Mouse (Mus musculus) inflammation-experienced regulatory T-cells, adult 6 months (primary cell): ENCODE measurements around the gene Mpnd. TPM values are rescaled to one million over a fixed set of nuclear protein-coding genes. Genes with fewer than 3 reads are reported as not detected.
A peak's percentile ranks its signal among the peaks of the same experiment; 100 is the strongest.

Source experiments
- ATAC-seq: one replicate; pipeline ENCODE4 v1.8.0; 2017
- polyA plus RNA-seq, 3 experiments: library from polyadenylated mRNA; unstranded; fragments of 100-300 nt; shearing (Covaris generic); gene quantifications; one replicate each; pipeline ENCODE4 v1.2.1; 2017

The Mpnd gene
- polyA plus RNA-seq, 3 experiments from 2014 or later, result 8.3 to 24.2 (median 17.4) TPM

DNA sequence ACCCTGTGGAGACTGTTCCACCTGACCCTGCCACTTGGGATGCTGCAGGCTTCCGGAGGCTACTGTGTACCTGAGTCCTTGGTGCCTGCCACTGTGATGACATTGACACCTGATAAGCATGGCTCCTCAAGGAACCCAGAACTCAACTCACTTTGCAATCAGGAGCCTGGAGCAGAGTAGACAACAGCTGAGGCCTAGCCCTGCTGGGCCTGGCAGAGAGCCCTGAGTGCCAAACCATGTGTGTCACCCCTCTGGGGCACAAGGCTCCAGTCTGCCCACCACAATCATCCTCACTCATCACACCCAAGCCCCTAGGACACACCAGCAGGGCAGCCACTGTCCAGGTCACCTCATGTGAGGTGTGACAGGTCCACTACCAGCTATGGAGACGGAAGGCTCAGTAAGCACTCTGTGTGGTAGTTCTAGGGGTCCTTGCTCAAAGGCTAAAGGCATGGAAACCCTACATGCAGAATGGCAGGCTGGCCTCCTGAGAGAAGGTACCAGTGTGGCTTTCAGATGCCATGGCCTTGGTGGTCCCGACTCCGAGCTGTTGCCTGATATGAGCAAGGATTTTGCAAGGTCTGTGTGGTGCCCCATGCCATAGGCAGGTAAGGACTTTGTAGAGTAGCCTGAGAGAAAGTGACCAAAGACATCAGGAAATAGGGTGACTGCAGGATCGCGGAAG lies 15.0 kb downstream of the Mpnd start:
- ATAC-seq, result no peak

DNA sequence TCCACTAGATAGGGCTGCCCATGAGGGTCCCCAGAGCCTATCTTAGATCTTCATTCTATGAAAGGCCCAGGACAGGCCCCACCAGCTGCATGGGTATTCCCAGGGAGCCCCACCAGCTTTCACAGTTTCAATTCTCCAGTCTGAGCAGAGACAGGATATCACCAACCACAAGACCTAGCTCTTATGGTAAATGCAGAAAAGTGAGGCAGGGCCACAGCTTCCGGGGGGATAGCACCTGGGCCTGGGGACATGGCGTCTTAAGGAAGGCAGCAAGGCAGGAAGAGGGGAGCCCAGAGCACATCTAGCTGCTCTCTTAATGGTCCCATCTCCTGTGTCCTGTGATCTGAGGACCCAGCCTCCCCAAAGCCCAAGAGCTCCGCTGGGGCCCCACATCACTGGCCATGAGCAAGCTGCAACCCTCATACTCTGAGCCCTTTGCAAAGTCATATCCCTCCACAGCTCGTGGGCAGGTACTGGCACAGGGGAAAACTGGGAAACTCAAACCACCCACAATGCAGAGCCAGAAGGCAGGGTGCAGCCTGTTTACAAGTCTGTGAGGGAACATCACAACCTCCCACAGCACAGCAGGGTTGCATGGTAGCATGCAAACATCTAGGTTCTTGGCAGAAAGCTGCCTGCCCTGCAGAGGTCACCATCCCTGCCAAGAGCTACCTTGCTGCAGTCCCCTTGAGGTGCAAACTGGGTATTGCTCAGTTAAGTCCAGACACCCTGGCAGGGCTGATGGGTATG lies 15.8 kb downstream of the Mpnd start:
- peak; percentile 86 for ATAC-seq

- peak; percentile 27 for ATAC-seq
Measured at GRCm38 (mm10) chr17:56022131-56022988, 16.8 kb downstream of the Mpnd start.

DNA sequence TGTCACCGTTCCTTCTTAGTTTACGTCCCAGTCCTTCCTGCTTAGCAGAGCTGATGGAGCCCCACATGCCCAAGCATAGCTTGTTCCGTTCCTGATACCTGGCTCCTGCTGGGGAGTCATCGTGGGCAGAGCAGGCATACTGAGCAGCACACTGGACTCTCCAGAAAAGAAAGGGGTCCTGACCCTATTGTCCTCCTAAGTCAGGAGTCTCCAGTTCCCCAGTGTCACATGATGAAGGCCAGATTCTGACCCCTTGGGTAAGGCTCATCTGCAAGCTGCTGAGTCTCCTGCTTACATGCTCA lies 17.4 kb downstream of the Mpnd start:
- ATAC-seq, result no peak

DNA sequence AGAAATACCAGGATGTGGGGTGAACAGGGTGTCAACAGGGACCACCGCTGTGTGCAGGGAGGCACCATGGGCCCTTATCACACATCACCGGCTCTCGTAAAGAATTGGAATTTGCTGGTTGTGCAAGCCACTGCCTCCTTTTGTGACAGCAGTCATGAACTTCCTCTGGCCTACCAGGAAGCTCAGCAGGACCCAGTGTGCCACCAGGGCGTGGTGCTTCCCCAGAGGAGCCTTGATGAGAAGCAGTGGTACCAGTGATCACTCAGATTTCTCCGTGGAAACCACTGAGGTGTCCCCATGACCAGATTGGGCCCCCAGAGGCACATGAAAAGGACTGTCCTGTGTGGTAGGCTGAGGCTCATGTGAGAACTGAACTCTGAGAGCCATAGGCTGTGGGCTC lies 17.9 kb downstream of the Mpnd start:
- peak; percentile 34 for ATAC-seq

DNA sequence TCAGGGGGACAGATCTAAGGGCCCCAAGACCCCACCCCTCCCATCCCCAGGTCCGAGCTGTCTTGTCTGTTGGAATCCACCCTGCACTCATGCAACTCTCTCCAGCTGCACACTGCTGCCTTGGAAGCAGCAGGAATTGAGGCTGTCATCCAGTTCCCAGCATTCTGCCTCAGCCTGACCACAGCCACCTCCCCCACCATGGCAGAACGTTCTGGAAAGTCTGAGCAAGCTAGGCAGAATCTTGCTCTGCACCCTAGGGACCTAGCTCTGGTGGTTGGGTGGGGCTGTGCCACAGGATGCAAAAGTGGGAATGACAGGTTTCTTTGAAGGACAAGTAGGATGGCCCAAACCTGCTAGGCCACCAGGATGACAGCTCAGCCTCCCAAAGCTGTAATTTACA lies 19.0 kb downstream of the Mpnd start:
- no peak for ATAC-seq

- no peak for ATAC-seq
Measured at GRCm38 (mm10) chr17:56024931-56025330, 19.4 kb downstream of the Mpnd start.

- ATAC-seq, result no peak
Measured at GRCm38 (mm10) chr17:56026303-56026702, 20.8 kb downstream of the Mpnd start.

GRCm38 (mm10) chr17:56026881-56027280 lies 21.4 kb downstream of the Mpnd start:
- no peak for ATAC-seq

- no peak for ATAC-seq
Measured at GRCm38 (mm10) chr17:56027801-56028441, 22.4 kb downstream of the Mpnd start.

DNA sequence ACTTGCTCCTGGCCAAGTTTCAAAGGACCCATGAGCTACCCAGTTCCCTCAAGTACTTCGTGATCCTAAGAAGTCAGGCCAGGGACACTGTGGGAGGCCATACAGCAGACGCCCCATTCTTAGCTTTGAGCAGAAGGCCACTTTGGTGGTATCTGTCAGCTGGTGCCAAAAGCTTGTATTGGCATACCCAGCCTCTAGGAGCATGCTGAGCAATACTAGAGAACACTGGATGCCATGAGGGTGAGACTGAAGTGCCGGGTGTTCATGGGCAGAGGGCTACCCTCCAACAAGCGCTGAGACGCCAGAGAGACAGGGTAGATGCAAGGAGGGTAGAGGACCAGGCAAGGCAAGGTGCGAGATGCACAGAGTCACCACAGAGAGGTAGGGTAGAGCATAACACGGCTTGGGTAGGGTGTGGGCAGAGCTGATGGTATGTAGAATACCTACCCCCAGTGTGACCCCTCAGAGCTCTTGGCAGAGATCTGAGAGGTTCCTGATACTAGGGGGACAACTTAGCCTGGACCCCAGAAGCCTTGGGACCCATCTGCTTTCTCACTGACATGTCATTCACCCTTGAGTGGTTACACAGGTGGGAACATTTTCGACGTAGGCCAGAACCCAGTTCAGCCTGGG lies 24.8 kb downstream of the Mpnd start:
- ATAC-seq, result no peak

GRCm38 (mm10) chr17:56030919-56031318 lies 25.4 kb downstream of the Mpnd start:
- no peak for ATAC-seq

DNA sequence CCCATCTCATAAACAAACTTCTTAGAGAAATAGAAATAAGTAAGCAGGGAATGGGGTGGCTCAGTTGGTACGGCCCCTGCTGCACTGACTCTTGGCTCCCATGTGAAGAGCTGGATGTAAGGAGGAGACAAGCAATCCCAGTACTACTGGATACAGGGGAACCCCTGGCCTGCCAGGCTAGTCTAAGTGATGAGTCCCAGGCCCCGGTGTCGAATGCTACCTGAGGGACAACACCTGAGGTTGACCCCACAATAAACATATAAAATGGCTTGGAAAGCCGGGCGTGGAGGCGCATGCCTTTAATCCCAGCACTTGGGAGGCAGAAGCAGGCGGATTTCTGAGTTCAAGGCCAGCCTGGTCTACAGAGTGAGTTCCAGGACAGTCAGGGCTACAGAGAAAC lies 25.9 kb downstream of the Mpnd start:
- no peak for ATAC-seq

DNA sequence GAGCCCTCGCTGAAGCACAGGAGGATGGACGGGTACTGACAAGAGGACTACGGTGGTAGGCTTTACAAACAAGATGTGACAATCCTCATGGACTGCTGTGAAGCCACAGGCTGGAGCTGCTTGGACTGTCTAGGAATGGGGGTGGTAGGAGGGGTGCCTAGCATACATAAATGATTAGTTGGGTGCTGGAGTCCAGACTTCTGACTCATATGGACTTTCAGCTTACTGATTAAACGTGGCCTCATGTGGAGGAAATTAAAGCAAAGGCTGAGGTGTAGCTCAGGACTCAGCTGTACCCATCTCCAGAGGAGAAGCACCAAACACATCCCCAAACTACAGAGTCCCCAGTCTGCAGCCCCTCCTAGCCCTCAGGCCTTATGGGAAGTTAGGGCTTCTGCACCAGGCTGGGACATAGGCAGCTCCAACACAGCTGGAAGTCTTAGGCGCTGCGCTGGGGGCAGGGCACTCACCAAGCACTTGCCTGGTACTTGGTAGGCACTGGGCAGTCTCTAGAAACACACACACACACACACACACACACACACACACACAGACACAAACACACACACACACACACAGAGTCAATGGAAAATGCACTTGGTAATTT lies 26.7 kb downstream of the Mpnd start:
- no peak for ATAC-seq

DNA sequence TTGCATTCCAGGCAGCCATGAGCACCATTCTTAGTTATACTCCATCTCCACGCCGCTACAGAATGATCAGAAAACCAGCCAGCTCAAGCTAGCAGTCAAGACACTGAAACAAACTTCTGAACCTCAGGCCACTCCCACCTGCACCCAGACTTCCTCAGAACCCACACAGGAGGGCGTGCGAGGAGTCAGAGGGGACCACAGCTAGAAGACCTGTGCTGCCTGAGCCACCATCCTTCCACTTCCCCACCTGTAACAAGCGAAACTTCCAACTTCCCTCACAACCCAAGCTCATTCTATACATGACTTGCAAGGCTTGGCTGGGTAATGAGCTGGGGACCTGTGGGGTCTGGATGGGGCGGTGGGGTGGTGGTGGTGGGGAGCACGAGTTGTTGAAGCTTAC lies 27.3 kb downstream of the Mpnd start:
- no peak for ATAC-seq

DNA sequence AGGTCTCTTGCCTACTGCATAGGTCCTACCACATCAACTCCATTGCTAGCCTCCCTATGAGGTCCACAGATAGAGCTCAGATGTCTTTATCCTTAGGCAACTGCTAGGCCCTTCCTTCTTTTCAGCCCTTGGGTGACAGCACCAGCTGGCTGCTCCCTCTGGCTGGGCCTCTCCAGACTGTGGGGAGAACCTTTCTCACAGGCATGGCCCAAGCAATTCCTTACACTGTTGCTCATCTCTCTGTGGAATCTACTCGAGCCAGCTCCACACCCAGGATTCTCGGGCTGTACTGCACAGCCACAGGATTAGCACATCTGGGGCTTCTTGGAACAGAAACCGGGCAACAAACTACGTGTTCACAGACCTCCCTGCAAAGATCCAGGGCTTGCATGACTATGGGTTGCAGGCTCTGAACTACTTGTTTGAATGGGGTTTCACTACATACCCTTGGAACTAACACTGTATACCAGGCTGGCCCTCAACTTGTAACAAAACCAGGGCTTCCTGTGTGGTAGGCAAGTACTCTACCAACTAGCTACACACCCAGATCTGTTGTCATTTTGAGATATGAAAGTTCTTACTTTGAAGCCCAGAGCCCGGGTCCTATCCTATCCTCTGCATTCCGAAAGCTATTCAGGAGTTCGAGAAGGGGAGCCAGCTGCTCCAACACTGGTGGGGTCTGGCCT lies 28.7 kb downstream of the Mpnd start:
- peak; percentile 26 for ATAC-seq

- no peak for ATAC-seq
Measured at GRCm38 (mm10) chr17:56034726-56035100, 29.2 kb downstream of the Mpnd start.

DNA sequence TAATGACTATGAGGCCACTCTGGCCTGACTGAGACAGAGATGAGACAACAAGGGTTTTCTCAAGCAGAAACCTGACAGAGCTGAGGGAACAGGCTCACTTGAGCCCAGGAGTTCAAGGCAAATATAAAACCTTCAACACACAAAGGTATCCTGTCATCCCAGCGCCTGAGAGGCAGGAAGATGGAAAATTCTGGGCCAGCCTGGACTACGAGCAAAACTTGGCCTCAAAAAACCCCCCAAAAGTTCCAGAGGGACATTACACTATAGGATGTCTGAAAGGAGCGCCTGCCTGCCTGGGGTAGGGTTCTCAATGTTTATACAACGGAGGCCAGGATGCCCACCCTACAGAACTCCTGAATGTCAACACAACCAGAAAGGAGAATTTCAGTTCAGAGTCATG lies 29.7 kb downstream of the Mpnd start:
- no peak for ATAC-seq

DNA sequence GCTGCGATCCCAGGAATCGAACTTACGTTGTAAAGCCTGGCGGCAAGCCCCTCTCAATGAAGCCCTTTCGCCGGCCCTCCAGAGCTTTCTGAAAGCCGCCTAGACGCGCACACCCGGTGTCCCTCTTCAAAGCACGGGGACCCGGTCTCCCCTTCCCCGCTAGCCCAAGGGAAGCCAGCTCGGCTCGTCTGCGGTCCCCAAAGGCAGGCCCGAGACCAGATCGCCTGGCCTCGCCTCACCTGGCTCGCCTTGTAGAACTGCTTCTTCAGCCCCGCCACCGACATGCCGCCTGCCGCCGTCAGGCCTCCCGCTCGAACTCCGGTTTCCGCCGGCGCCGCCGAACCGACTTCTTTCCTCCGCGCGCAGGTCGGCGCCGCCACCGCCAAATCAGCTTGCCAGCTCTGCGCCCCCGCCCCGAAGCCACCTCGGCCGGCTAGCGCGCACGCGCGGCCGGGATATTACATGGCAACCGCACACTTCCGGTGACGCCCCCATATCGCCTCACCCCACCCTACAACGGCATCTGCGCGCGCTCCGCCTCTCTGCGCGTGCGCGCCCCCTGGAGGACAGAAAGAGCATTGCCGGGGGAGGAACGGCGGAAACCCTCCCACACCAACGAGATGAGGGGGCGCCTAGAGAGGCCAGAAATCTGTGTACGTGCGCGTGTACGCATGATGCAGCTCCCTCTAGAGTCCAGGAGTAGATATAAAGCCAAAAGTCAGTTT lies 30.8 kb downstream of the Mpnd start, which contains the start of gene Sh3gl1:
Sh3gl1 (minus strand) TSS at position 460 of the 725 bp plus-strand sequence.
- peak; percentile 76 for ATAC-seq

DNA sequence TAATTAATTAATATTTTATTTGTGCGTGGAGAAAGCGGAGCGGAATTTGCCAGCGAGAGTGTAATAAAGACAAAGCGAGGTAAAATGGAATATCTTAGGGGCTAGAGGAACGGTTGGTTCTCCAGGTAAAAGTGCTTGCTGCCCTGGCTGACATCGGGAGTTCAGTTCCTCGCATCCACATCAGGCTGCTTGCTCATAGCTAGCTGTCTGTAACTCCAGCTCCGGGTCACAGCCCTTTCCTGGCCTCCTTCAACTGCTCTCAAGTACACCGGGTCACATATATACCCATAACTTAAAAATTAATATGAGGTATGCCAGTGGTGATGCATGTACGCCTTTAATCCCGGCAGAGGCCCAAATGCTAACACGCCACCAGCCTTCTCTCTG lies 31.4 kb downstream of the Mpnd start:
- no peak for ATAC-seq
